Mouse (Mus musculus) lung, postnatal 25 days (tissue): ENCODE data around the gene Samd4b.
A peak's percentile ranks its signal among the peaks of the same experiment; 100 is the strongest.
"Not testable (repeated sequence)": the region's sequence is repeated elsewhere in the genome, so short reads cannot be mapped to it uniquely, and the experiment has no call there.

Experiments
- DNase-seq: peaks from one replicate; pipeline ENCODE4 v3.0.0; 2022; ENCODE audit warnings: low spot score

Gene Samd4b

GRCm38 (mm10) chr7:28597642-28598446, at the start of gene Samd4b, which contains the start of gene Pak4:
TSS of gene Samd4b (minus strand) at chr7:28598144.
TSS of gene Pak4 (minus strand) at chr7:28598185.
- DNase-seq: peak; percentile 100

- DNase-seq: no peak
Measured at GRCm38 (mm10) chr7:28647016-28647415, 49.1 kb upstream of the Samd4b start.

- DNase-seq: no peak
Measured at GRCm38 (mm10) chr7:28645947-28646475, 48.1 kb upstream of the Samd4b start.

- no peak for DNase-seq
Measured at GRCm38 (mm10) chr7:28645366-28645765, 47.4 kb upstream of the Samd4b start.

GRCm38 (mm10) chr7:28641546-28641945, 43.6 kb upstream of the Samd4b start:
- peak; percentile 26 for DNase-seq

- no peak for DNase-seq
Measured at GRCm38 (mm10) chr7:28637511-28637910, 39.6 kb upstream of the Samd4b start.

- no peak for DNase-seq
Measured at GRCm38 (mm10) chr7:28634128-28634527, 36.2 kb upstream of the Samd4b start.

GRCm38 (mm10) chr7:28631073-28631472, 33.1 kb upstream of the Samd4b start, which contains the start of gene Acp7:
TSS of gene Acp7 (minus strand) at chr7:28631332.
- no peak for DNase-seq

GRCm38 (mm10) chr7:28624791-28625190, 26.8 kb upstream of the Samd4b start:
- DNase-seq: no peak

- no peak for DNase-seq
Measured at GRCm38 (mm10) chr7:28619098-28619715, 21.3 kb upstream of the Samd4b start.

- no peak for DNase-seq
Measured at GRCm38 (mm10) chr7:28605951-28606350, 8.0 kb upstream of the Samd4b start.

- DNase-seq: not testable (repeated sequence)
Measured at GRCm38 (mm10) chr7:28603788-28604187, 5.8 kb upstream of the Samd4b start.

GRCm38 (mm10) chr7:28603136-28603535, 5.2 kb upstream of the Samd4b start:
- DNase-seq: no peak

GRCm38 (mm10) chr7:28601668-28602067, 3.7 kb upstream of the Samd4b start:
- DNase-seq: peak; percentile 64

GRCm38 (mm10) chr7:28601029-28601428, 3.1 kb upstream of the Samd4b start:
- DNase-seq: peak; percentile 81

- no peak for DNase-seq
Measured at GRCm38 (mm10) chr7:28598951-28599350, 1.0 kb upstream of the Samd4b start.

GRCm38 (mm10) chr7:28597277-28597570, 720 bp downstream of the Samd4b start:
- no peak for DNase-seq

GRCm38 (mm10) chr7:28596436-28597276, 1.3 kb downstream of the Samd4b start:
- peak; percentile 91 for DNase-seq

GRCm38 (mm10) chr7:28595751-28596435, 2.1 kb downstream of the Samd4b start:
- DNase-seq: no peak

GRCm38 (mm10) chr7:28593206-28594111, 4.5 kb downstream of the Samd4b start:
- DNase-seq: no peak

GRCm38 (mm10) chr7:28591862-28592261, 6.1 kb downstream of the Samd4b start:
- DNase-seq: no peak
